Mouse (Mus musculus) embryo, embryonic 10.5 days (tissue): ENCODE measurements at regions not wholly inside any gene's neighbourhood (a gene's known extent, or its start where the extent isn't known, plus 50 kb on each side); places are given as distances from the start of the nearest gene placed in this dataset.

ENCODE experiments used
- DNase-seq: peaks from one replicate; pipeline ENCODE4 v3.0.0-alpha.2; 2015; ENCODE audit warnings: low spot score

DNA sequence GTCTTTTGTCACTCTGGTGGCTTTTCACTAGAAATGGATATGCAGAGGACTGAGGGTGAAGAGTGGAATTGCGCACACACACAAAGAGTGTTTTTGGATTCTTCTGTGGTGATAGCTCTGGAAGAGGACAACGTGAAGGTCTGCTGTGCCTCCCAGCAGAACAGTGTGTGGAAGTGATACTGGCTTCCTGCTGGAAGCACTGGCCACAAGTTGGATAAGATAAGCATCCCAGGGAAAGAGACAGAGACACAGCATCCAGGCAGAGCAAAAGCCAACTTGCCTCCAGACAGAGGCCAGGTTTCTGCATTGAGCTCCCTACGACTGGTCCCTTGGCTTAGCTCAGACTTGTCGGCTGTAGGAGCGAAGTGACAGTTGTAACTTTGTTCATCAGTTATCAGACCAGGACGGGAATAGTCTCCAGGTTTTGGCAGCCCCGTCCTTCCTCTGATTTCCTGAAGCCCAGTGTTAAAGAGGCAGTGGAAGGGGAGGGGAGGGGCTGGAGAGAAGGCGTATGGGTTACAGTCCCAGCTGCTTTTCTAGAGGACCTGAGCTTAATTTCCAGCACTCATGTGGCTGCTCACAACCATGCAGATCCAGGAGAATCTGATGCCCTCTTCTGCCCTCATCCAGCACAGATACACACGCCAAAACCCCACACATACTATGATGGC, 89.2 kb downstream of the Tmem170b start:
- no peak for DNase-seq

DNA sequence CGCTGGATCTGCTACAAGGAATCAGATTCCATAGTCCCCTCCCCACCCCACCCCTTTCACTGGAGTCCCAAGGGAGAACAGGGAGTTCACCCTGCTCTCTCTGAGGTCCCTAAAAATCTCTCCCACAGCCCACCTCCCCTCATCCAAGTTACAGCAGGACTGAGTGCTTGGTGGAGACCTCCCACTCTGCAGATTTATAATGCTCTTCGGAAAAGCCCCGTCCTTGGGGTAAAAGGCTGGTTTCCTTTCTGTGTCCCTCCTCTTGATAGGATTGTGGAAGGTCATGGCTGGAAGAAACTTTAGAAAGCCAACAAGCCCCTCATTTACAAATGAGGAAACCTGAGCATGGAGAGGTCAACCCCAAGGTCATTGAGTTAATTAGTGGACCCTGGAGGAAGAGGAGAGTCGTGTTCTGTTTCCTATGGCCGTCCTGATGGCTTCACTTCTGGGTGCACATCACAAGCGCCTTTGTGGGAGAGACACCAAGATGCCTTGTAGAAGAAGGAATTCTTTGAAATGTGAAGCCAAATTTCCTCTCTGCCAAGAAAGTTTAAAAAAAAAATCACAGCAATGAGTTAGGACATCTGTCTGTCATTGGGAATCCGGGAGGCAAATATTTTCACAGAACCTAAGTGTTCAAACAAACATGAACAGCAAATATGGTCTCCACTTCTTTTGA, 91.2 kb downstream of the Tmem170b start:
- peak; percentile 55 for DNase-seq

DNA sequence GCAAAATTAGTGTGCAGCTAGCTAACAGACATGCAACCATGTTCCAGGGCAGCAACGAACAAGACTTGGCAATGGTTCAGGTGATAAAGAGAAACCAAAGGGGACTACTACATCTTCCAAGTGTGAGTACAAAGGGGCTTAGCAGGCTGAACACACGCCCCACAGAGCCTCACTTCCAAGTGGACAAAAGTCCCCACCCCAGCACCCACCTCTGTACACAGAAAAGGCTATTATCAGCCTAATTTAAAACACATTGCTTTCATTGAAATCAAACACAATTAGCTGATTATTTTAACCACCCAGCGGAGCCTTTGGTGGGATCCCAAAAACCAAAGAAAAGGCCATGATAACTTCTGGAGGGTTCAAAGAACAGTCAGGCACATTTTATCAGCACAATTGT, 95.6 kb downstream of the Tmem170b start:
- DNase-seq, result no peak

DNA sequence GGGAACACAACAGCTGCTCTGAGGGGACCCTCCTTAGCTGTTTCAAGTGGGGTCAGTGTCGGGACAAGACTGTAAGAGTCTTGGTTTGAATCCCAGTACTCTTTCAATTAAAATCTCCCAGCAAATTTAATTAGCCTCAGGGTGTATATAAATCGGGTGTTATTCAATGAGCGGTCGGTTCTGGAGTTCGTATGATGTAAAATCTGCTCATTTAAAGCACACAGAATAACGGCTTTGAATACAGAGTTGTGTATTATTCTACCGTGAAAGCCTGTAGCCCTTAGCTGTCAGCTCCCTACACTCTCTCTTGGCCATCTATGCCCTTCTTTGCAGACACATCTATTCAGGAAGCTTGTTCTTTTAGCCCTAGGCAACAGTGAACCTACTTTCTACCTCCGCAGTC, 96.1 kb downstream of the Tmem170b start:
- no peak for DNase-seq

DNA sequence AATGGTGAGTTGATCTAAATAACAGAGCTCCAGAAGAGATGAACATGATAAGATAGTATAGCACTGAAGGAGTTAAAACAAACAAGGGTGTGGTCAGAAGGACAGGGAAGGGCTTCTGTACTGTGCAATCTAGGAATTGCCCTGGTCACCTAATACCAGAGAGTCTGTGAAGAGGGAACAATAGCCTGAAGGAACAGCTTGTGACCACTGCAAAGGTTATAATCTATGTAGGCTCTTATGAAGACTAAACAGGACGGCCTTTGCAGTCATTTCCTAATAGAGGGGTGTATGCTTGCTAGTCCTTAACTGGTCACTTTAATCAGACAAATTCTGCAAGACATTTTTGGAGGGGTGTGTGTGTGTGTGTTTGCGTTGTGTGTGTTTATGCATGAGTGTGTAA, 97.5 kb downstream of the Tmem170b start:
- DNase-seq, result no peak

DNA sequence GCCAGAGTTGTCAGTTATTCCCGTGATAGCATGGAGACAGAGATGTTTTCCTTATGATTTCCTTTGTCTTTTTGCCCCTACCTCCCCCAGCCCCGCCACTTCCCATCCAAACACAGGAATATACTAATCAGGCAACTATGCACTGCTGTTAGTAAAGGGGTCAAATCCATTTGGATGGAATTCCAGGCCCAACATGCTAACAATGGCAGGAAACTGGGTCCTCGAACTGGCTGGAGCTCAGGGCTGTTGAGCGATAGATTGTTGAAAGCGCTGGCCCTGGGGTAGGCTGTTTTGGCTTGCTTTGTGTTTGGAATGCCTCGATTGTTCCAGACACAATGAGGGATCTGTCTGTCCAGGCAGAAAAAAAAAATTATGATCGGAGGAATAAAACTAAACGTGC, 97.9 kb downstream of the Tmem170b start:
- no peak for DNase-seq

DNA sequence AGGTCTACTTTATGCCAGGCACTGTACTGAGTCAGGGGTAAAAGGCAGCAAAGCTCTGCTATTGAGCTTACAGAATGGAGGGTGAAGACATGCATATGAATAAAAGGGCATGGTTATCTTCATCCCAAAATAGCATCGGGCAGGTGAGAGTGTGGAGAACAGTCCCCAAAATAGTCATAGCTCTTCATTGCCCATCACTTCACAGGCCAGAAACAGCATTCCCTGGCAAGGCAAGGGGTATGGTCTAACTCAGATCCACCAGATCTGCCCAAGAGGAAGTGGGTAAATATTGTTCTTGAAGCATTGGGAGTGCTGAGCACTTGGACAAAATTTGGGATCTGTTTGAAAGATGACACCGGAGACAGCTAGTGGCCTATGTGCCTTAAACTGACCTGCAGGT, 99.1 kb downstream of the Tmem170b start:
- DNase-seq, result no peak

DNA sequence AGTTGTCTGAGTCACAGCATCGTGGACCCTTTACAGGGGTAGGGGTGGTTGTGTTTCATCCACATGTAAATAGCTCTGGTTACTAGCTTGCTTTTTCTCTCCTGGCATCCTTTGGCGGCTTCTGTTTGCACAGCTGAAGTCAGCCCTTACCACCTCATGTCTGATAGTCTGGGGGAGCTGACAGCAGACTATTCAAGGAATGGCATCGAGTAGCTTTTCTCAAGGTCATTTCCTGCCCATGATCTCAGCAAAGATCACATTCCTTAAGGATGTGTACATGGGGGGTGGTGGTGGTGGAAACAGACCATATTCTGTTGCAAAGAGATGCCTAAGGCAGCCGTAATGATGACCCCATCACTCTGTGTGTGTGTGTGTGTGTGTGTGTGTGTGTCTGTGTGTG, 99.9 kb downstream of the Tmem170b start:
- DNase-seq, result peak; percentile 37

DNA sequence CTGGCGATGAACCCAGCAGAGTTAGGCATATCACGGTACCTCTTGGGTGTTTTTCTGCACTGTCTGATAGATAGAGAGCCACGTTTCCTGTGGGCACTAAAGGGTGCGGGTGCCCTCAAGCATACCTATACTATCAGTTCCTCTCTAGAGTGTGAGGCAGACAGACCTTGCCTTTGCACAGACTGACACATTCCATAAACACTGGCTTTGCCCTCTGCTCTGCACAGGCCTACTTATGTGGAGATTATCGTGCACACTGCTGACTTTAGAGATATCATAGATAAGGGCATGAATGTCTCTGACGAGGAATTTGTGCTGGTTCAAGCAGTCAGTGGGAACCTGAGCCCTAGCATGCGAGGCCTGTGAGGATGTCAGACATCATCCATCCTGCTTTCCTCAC, 102.1 kb downstream of the Tmem170b start:
- DNase-seq, result no peak

DNA sequence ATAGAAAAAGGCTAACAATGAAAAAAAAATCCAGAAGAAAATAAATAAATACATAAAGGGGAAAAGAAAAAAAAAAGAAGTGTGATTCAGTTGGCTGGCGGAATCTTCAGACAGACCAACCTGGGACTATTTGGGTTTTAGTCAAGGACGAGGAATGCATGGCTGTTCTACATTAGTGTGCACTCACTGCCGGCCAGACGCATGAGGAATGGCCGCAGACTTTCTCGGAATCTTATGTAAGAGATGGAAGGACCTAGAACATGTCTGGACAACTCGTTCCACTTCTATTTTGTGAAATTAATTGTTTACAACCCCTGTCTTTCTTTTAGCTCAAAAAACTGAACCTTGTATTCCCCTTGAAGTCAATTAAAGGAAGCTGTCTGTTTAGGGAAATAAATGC, 103.4 kb downstream of the Tmem170b start:
- no peak for DNase-seq

DNA sequence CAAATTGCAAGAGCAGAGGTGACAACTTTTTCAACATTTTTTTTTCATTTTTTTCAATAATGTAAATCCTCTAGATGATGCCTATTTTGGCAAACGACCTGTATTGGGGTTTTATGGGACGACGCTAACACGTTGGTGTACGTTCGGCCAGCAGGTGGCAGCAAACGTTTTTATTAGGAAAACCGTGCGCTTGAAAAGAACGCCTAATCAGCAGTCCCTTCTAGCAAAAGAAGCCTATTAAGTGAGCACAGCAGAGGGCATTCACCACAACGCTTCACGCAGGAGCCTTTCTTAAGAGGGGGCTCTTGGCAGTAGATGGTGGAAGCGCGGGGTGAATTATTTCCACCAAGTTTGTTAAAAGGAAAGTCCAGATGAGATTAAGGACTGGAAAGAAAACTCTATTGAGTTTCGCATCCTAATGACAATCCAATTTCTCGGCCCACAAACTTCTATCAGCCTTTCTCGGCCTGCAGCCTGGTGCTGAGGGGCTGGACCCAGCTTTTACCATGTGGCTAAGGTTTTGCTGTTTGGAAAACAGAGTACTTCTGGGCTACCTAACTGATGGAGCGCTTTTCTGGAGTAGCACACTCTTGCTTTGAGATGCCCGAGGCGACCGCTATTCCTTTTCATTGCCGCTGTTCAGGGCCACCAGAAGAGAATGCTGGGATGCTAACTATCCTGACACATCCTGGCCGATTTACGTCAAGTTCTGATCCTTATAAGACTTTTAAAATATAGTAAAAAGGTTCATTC, 103.9 kb downstream of the Tmem170b start:
- peak; percentile 96 for DNase-seq

DNA sequence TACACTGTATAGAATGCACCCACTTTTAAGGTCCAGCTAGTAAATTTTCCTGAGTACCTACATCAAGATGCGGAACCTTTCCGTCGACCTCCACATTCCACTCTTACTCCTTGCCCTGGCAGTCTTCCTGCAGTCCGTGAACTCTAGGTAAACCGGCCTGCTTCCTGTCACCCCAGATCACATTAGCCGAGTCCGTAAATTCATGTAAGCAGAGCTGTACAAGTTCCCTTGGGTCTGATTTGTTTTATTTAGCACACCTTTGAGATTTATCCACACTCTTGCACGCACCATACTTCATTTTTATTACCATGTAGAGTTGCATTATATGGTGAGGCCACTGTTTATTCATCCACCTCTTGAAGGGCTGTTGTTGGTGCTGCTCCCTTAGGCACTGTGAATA, 106.9 kb downstream of the Tmem170b start:
- peak; percentile 44 for DNase-seq
